Mouse (Mus musculus): ENCODE data around the gene Aoc3. TPM values are rescaled to one million over a fixed set of nuclear protein-coding genes. Genes with fewer than 3 reads are reported as not detected.

Gene Aoc3
- total RNA-seq (2023; ENCODE audit: inconsistent age), result 0.26 to 0.87 TPM (median 0.59 TPM) in 4 replicates

GRCm38 (mm10) chr11:101330371-101330924 lies at the start of gene Aoc3:
Aoc3 (plus strand) TSS chr11:101330605.

GRCm38 (mm10) chr11:101302004-101302798 lies 28.2 kb upstream of the Aoc3 start, which contains the start of gene Becn1:
Becn1 (minus strand) TSS chr11:101302286.

GRCm38 (mm10) chr11:101315665-101316500 lies 14.5 kb upstream of the Aoc3 start, which contains the start of gene Psme3:
Psme3 (plus strand) TSS chr11:101316213.

GRCm38 (mm10) chr11:101324763-101325162 lies 5.6 kb upstream of the Aoc3 start, which contains the start of gene Aoc2:
Aoc2 (plus strand) TSS chr11:101325063.

GRCm38 (mm10) chr11:101367326-101367935 lies 37.0 kb downstream of the Aoc3 start, which contains the start of gene G6pc:
G6pc (plus strand) TSS chr11:101367561.

Other genes with a start within 250 kb of the Aoc3 start
- 17.2 to 20.1 TPM (median 18.2 TPM) in 4 replicates for gene Coasy, start 248.0 kb upstream of the Aoc3 start, total RNA-seq (2023; ENCODE audit: inconsistent age)
- gene Mlx, start 243.3 kb upstream of the Aoc3 start, total RNA-seq (2023; ENCODE audit: inconsistent age), result 30.7 to 44.8 TPM (median 34.4 TPM) in 4 replicates
- 3.3 to 5.1 TPM (median 4.1 TPM) in 4 replicates for gene Psmc3ip, start 235.2 kb upstream of the Aoc3 start, total RNA-seq (2023; ENCODE audit: inconsistent age)
- 71.0 to 73.7 TPM (median 72.2 TPM) in 4 replicates for gene Retreg3, start 210.7 kb upstream of the Aoc3 start, total RNA-seq (2023; ENCODE audit: inconsistent age)
- gene Tubg1, start 210.7 kb upstream of the Aoc3 start, total RNA-seq (2023; ENCODE audit: inconsistent age), result 14.2 to 19.4 TPM (median 16.1 TPM) in 4 replicates
- 2.9 to 6.1 TPM (median 3.9 TPM) in 4 replicates for gene Tubg2, start 174.7 kb upstream of the Aoc3 start, total RNA-seq (2023; ENCODE audit: inconsistent age)
- 0.32 to 0.80 TPM (median 0.59 TPM) in 4 replicates for gene Cntnap1, start 160.1 kb upstream of the Aoc3 start, total RNA-seq (2023; ENCODE audit: inconsistent age)
- gene Plekhh3, start 159.3 kb upstream of the Aoc3 start, total RNA-seq (2023; ENCODE audit: inconsistent age), result 0.61 to 2.3 TPM (median 1.3 TPM) in 4 replicates
- gene Ccr10, start 155.2 kb upstream of the Aoc3 start, total RNA-seq (2023; ENCODE audit: inconsistent age), result 0.60 TPM in 1 of 4 replicates, not detected in the others
- 74.4 to 88.1 TPM (median 79.3 TPM) in 4 replicates for gene Ezh1, start 104.1 kb upstream of the Aoc3 start, total RNA-seq (2023; ENCODE audit: inconsistent age)
- gene Ramp2, start 84.6 kb upstream of the Aoc3 start, total RNA-seq (2023; ENCODE audit: inconsistent age), result not detected in 4 replicates
- 73.6 to 86.7 TPM (median 83.1 TPM) in 4 replicates for gene Vps25, start 76.9 kb upstream of the Aoc3 start, total RNA-seq (2023; ENCODE audit: inconsistent age)
- gene Wnk4, start 70.0 kb upstream of the Aoc3 start, total RNA-seq (2023; ENCODE audit: inconsistent age), result 0.21 to 1.5 TPM (median 1.1 TPM) in 4 replicates
- 0.22 to 0.51 TPM (median 0.47 TPM) in 4 replicates for gene Cntd1, start 51.6 kb upstream of the Aoc3 start, total RNA-seq (2023; ENCODE audit: inconsistent age)
- 26.7 to 40.5 TPM (median 28.5 TPM) in 4 replicates for gene Coa3, start 51.5 kb upstream of the Aoc3 start, total RNA-seq (2023; ENCODE audit: inconsistent age)
- gene Becn1, start 28.3 kb upstream of the Aoc3 start, total RNA-seq (2023; ENCODE audit: inconsistent age), result 177 to 193 TPM (median 186 TPM) in 4 replicates
- gene Psme3, start 14.4 kb upstream of the Aoc3 start, total RNA-seq (2023; ENCODE audit: inconsistent age), result 134 to 152 TPM (median 146 TPM) in 4 replicates
- 13.2 to 15.9 TPM (median 13.8 TPM) in 4 replicates for gene Aoc2, start 5.5 kb upstream of the Aoc3 start, total RNA-seq (2023; ENCODE audit: inconsistent age)
- not detected in 4 replicates for gene G6pc, start 37.0 kb downstream of the Aoc3 start, total RNA-seq (2023; ENCODE audit: inconsistent age)
- gene Aarsd1, start 87.0 kb downstream of the Aoc3 start, total RNA-seq (2023; ENCODE audit: inconsistent age), result 18.5 to 27.4 TPM (median 26.4 TPM) in 4 replicates
- 0.87 to 3.1 TPM (median 1.6 TPM) in 4 replicates for gene Gm27029, start 94.2 kb downstream of the Aoc3 start, total RNA-seq (2023; ENCODE audit: inconsistent age)
- gene Rundc1, start 94.5 kb downstream of the Aoc3 start, total RNA-seq (2023; ENCODE audit: inconsistent age), result 20.8 to 21.4 TPM (median 20.9 TPM) in 4 replicates
- 1.7 to 2.7 TPM (median 2.0 TPM) in 4 replicates for gene Ptges3l, start 94.7 kb downstream of the Aoc3 start, total RNA-seq (2023; ENCODE audit: inconsistent age)
- 98.0 to 135 TPM (median 128 TPM) in 4 replicates for gene Rpl27, start 111.7 kb downstream of the Aoc3 start, total RNA-seq (2023; ENCODE audit: inconsistent age)
- gene Ifi35, start 117.8 kb downstream of the Aoc3 start, total RNA-seq (2023; ENCODE audit: inconsistent age), result 63.1 to 83.1 TPM (median 74.7 TPM) in 4 replicates
- gene Rnd2, start 134.4 kb downstream of the Aoc3 start, total RNA-seq (2023; ENCODE audit: inconsistent age), result 0.87 to 1.5 TPM (median 1.0 TPM) in 4 replicates
- 13.4 to 20.3 TPM (median 15.6 TPM) in 4 replicates for gene Vat1, start 135.6 kb downstream of the Aoc3 start, total RNA-seq (2023; ENCODE audit: inconsistent age)
- gene Brca1, start 221.3 kb downstream of the Aoc3 start, total RNA-seq (2023; ENCODE audit: inconsistent age), result 5.5 to 9.9 TPM (median 7.5 TPM) in 4 replicates
- 124 to 157 TPM (median 143 TPM) in 4 replicates for gene Nbr1, start 221.5 kb downstream of the Aoc3 start, total RNA-seq (2023; ENCODE audit: inconsistent age)